7 mouse cellular contexts compared by ENCODE assay signal in genomic region chr3:122074334-122074733, GRCm38 (mm10). TPM values are rescaled to one million over a fixed set of nuclear protein-coding genes. Genes with fewer than 3 reads are reported as not detected.
DNase-seq lines count a peak whose midpoint lies in the region; ATAC-seq and TF ChIP-seq lines count a peak whose summit lies in the region.

No protein-coding gene starts in this region.

- no peak overlapping the region for H3K4me3 ChIP-seq in embryonic facial prominence, embryonic 12.5 days
- no peak overlapping the region for H3K4me3 ChIP-seq in intestine, embryonic 16.5 days (ENCODE audit: low read length)
- H3K4me3 ChIP-seq in liver, embryonic 14.5 days (ENCODE audit: insufficient read depth in 1 of 2, low read depth in 2 of 2, low read length in 2 of 2): no peak overlapping the region

- 28% methylated on average over 10 of the region's 10 CpGs for whole genome bisulfite sequencing in embryonic facial prominence, embryonic 12.5 days
- 28% methylated on average over 10 of the region's 10 CpGs for WGBS in intestine, embryonic 16.5 days
- WGBS in liver, embryonic 14.5 days (ENCODE audit: insufficient replicate concordance): 52% methylated on average over 10 of the region's 10 CpGs

- no peaks in the 10 kb centered on the region for H3K27me3 ChIP-seq in embryonic facial prominence, embryonic 12.5 days
- no peaks in the 10 kb centered on the region for H3K27me3 ChIP-seq in intestine, embryonic 16.5 days (replicated peaks; ENCODE audit: control insufficient read depth, insufficient read depth, low read length)
- no peaks in the 10 kb centered on the region for H3K27me3 ChIP-seq in liver, embryonic 14.5 days (ENCODE audit: control insufficient read depth, insufficient read depth, low read length)

- H3K36me3 ChIP-seq in embryonic facial prominence, embryonic 12.5 days: no peaks in the 10 kb centered on the region
- H3K36me3 ChIP-seq in intestine, embryonic 16.5 days (ENCODE audit: control insufficient read depth, insufficient read depth, low read length): no peaks in the 10 kb centered on the region
- H3K36me3 ChIP-seq in liver, embryonic 14.5 days (replicated peaks; ENCODE audit: control insufficient read depth, insufficient read depth, low read depth): no peaks in the 10 kb centered on the region

- ATAC-seq in embryonic facial prominence, embryonic 12.5 days (ENCODE audit: insufficient number of reproducible peaks, insufficient read depth, low FRiP score, low TSS enrichment): no peak
- no peak; the same call in 1 of the 2 replicates for ATAC-seq in intestine, embryonic 16.5 days
- ATAC-seq in liver, embryonic 14.5 days (ENCODE audit: insufficient read depth): peak; percentile 17; the same call in 1 of the 2 replicates

- intact Hi-C loops in left cerebral cortex, postnatal 36 days (cut with DNase I): no loop called here

- no peak for TF ChIP-seq EP300 in liver, embryonic 14.5 days (IDR thresholded peaks at IDR 0.05; ENCODE audit: low read depth)

- TF ChIP-seq CTCF in liver, embryonic 14.5 days (IDR thresholded peaks at IDR 0.05; ENCODE audit: low read depth): no peak

- peak overlapping the region; percentile 77 for H3K27ac ChIP-seq in embryonic facial prominence, embryonic 12.5 days
- peak overlapping the region; percentile 75 for H3K27ac ChIP-seq in intestine, embryonic 16.5 days (ENCODE audit: low read length)
- H3K27ac ChIP-seq in liver, embryonic 14.5 days: peak overlapping the region; percentile 35; the same call in 1 of the 2 replicates

- H3K4me2 ChIP-seq in embryonic facial prominence, embryonic 12.5 days (replicated peaks): no peak overlapping the region
- no peak overlapping the region for H3K4me2 ChIP-seq in intestine, embryonic 16.5 days (ENCODE audit: low read depth, low read length)
- no peak overlapping the region for H3K4me2 ChIP-seq in liver, embryonic 14.5 days (ENCODE audit: low read depth)

- DNase-seq in brain, adult 2 months (ENCODE audit: low read depth, low spot score): peak; percentile 12
- no peak for DNase-seq in liver, embryonic 14.5 days (ENCODE audit: low read depth in 3 of 3, low spot score in 3 of 3)
- no peak for DNase-seq in spleen, postnatal 10 days (ENCODE audit: low spot score in 2 of 2)
- DNase-seq in left cerebral cortex, postnatal 36 days (ENCODE audit: low spot score in 2 of 2): no peak
- DNase-seq in thymus, adult 18-20 months: no peak

- peaks cover 40% of the 10 kb centered on the region for H3K4me1 ChIP-seq in embryonic facial prominence, embryonic 12.5 days
- peaks cover 25% of the 10 kb centered on the region for H3K4me1 ChIP-seq in intestine, embryonic 16.5 days (ENCODE audit: control insufficient read depth, insufficient read depth, low read length)
- peaks cover 0 to 19% of the 10 kb centered on the region in 2 experiments; a peak in 2 of 4 replicates for H3K4me1 ChIP-seq in liver, embryonic 14.5 days (replicated peaks; ENCODE audit: control insufficient read depth in 2 of 2, insufficient read depth in 2 of 2, low read length in 1 of 2)

- no peaks in the 10 kb centered on the region for H3K9me3 ChIP-seq in embryonic facial prominence, embryonic 12.5 days
- H3K9me3 ChIP-seq in intestine, embryonic 16.5 days (ENCODE audit: control insufficient read depth, low read length): no peaks in the 10 kb centered on the region
- H3K9me3 ChIP-seq in liver, embryonic 14.5 days (ENCODE audit: control insufficient read depth, low read length): no peaks in the 10 kb centered on the region

- no peak overlapping the region for H3K9ac ChIP-seq in embryonic facial prominence, embryonic 12.5 days
- peak overlapping the region; percentile 17 for H3K9ac ChIP-seq in intestine, embryonic 16.5 days (ENCODE audit: low read depth, low read length)
- no peak overlapping the region for H3K9ac ChIP-seq in liver, embryonic 14.5 days (replicated peaks)

RNA-seq across cellular contexts. Expression of gene Abca4, which starts 30.1 kb away (rescaled TPM):
- polyA plus RNA-seq in embryonic facial prominence, embryonic 12.5 days (2016; fragmentation: Nextera tagmentation; extraction: Ambion mirVana): 1.2 and 1.3 TPM in 2 replicates
- 0.70 and 0.83 TPM in 2 replicates for polyA plus RNA-seq in intestine, embryonic 16.5 days (2015; fragmentation: Nextera tagmentation; extraction: Ambion mirVana)
- polyA plus RNA-seq in liver, embryonic 14.5 days (2012; rRNA removed): 0.35 TPM in 2 replicates
- polyA plus RNA-seq in liver, embryonic 14.5 days (2014; fragmentation: Nextera tagmentation; extraction: Ambion mirVana): 0.53 and 0.69 TPM in 2 replicates
- total RNA-seq in left cerebral cortex, postnatal 36 days (2021): 1 to 10 TPM; 2.4 to 3.5 TPM
